Mouse (Mus musculus) heart, postnatal 0 days (tissue): ENCODE results near the gene Epb41l4b. TPM values are rescaled to one million over a fixed set of nuclear protein-coding genes. Genes with fewer than 3 reads are reported as not detected.

Experiments used
- ATAC-seq: fragments of 200-750 bp; cut with Nextera tagmentation; 2 replicates; pipeline ENCODE4 v1.8.0; 2017; ENCODE audit warnings: low read depth, moderate number of reproducible peaks, moderate library complexity; ENCODE audit not compliant: insufficient read depth
- DNase-seq: peaks from one replicate; pipeline ENCODE4 v3.0.0-alpha.2; 2016; ENCODE audit warnings: low spot score
- H3K27ac ChIP-seq: fragments of 300-500 bp; sonication (generic); 2 replicates; pipeline ENCODE4 v1.5.1; 2014; ENCODE audit warnings: low read depth, mild to moderate bottlenecking
- H3K27me3 ChIP-seq: fragments of 300-500 bp; sonication (generic); 2 replicates; pipeline ENCODE4 v1.6.1; 2014; ENCODE audit warnings: low read length, mixed read lengths; ENCODE audit not compliant: control insufficient read depth, insufficient read depth
- H3K36me3 ChIP-seq: fragments of 300-500 bp; sonication (generic); replicated peaks from 2 replicates; pipeline ENCODE4 v1.6.1; 2014; ENCODE audit warnings: low read length, mixed read lengths; ENCODE audit not compliant: control insufficient read depth, insufficient read depth
- H3K4me1 ChIP-seq: fragments of 300-500 bp; sonication (generic); 2 replicates; pipeline ENCODE4 v1.6.1; 2014; ENCODE audit warnings: antibody characterized with exemption; ENCODE audit not compliant: control insufficient read depth, insufficient read depth
- H3K4me2 ChIP-seq: fragments of 300-500 bp; sonication (generic); 2 replicates; pipeline ENCODE4 v1.6.1; 2014; ENCODE audit warnings: low read depth, mild to moderate bottlenecking, low read length, moderate library complexity
- H3K4me3 ChIP-seq: fragments of 300-500 bp; sonication (generic); 2 replicates; pipeline ENCODE4 v1.5.1; 2014; ENCODE audit warnings: low read depth, low read length
- H3K9ac ChIP-seq: fragments of 300-500 bp; sonication (generic); replicated peaks from 2 replicates; pipeline ENCODE4 v1.6.1; 2014; ENCODE audit warnings: low read depth, low read length, mixed read lengths
- H3K9me3 ChIP-seq: fragments of 300-500 bp; sonication (generic); replicated peaks from 2 replicates; pipeline ENCODE4 v1.6.1; 2016; ENCODE audit warnings: low read length; ENCODE audit not compliant: control insufficient read depth
- CTCF ChIP-seq: IDR thresholded peaks from 2 replicates; pipeline ENCODE4 v1.5.1; 2016; ENCODE audit warnings: antibody characterized with exemption, control low read depth, low read depth
- EP300 ChIP-seq: IDR thresholded peaks from 2 replicates; pipeline ENCODE4 v1.6.1; 2016; ENCODE audit warnings: antibody characterized with exemption, low read depth
- WGBS: fragments of 180-500 bp; shearing (Covaris S2); extraction: QIAGEN DNeasy Blood & Tissue Kit; methylation state at CpG from one replicate; pipeline ENCODE4 v1.1.7; 2014; 5-methylcytosine and 5-hydroxymethylcytosine counted together
- polyA plus RNA-seq: library from polyadenylated mRNA; unstranded; fragments of >200 nt; fragmentation: Nextera tagmentation; extraction: Ambion mirVana; gene quantifications from 2 replicates; pipeline ENCODE4 v1.2.1, GENCODE M21; 2015
- total RNA-seq: library from RNA; depleted of rRNA; stranded (reverse); fragments of >200 nt; gene quantifications from 2 replicates; pipeline ENCODE4 v1.2.3, GENCODE M21; 2014; ENCODE audit warnings: low replicate concordance; rRNA removed

The Epb41l4b gene
- total and polyA plus RNA-seq, 2 experiments from 2014 or later, result 0.19 to 0.37 TPM

- H3K9ac ChIP-seq, result 0 out of 2 replicates have a peak overlapping the region, but pooled peaks have one; percentile 1
These were observed 199.0 kb downstream of the Epb41l4b start for GRCm38 (mm10) chr4:56944286-56944685.

GRCm38 (mm10) chr4:56943258-56943657 lies 200.0 kb downstream of the Epb41l4b start:
- peaks cover 59% of the 10 kb centered on the region for H3K4me1 ChIP-seq
- 0 out of 2 replicates have a peak, but pooled peaks cover 2% of the 10 kb centered on the region for H3K36me3 ChIP-seq
- H3K9ac ChIP-seq, result peak overlapping the region; percentile 28; the same call in 1 of the 2 replicates
- ATAC-seq (no peak), DNase-seq (no peak)
- TF ChIP-seq EP300 (no peak), CTCF (no peak)
- 0 out of 2 replicates have a peak overlapping the region, but pooled peaks have one; percentile 46 for H3K4me2 ChIP-seq
- H3K27ac ChIP-seq, result peak overlapping the region; percentile 78
- WGBS, result 52% methylated on average over 1 of the region's 1 CpGs
- no peak overlapping the region for H3K4me3 ChIP-seq
- no peaks in the 10 kb centered on the region for H3K9me3 ChIP-seq
- no peaks in the 10 kb centered on the region for H3K27me3 ChIP-seq

More at GRCm38 (mm10) chr4:56944286-56944685, 199.0 kb downstream of the Epb41l4b start:
- peak overlapping the region; percentile 78 for H3K27ac ChIP-seq
- no peaks in the 10 kb centered on the region for H3K27me3 ChIP-seq
- peak overlapping the region; percentile 17; the same call in 1 of the 2 replicates for H3K4me3 ChIP-seq
- ATAC-seq (peak; percentile 25), DNase-seq (peak; percentile 73)
- TF ChIP-seq CTCF (no peak), EP300 (no peak)
- peaks cover 60% of the 10 kb centered on the region for H3K4me1 ChIP-seq
- WGBS, result 14% methylated on average over 4 of the region's 4 CpGs
- H3K9me3 ChIP-seq, result no peaks in the 10 kb centered on the region
- no peaks in the 10 kb centered on the region for H3K36me3 ChIP-seq
- peak overlapping the region; percentile 46 for H3K4me2 ChIP-seq

- 0 out of 2 replicates have a peak overlapping the region, but pooled peaks have one; percentile 8 for H3K9ac ChIP-seq
- ATAC-seq, result no peak
- no peak overlapping the region for H3K4me2 ChIP-seq
- 62% methylated on average over 1 of the region's 1 CpGs for WGBS
- H3K36me3 ChIP-seq, result 0 out of 2 replicates have a peak, but pooled peaks cover 2% of the 10 kb centered on the region
- H3K27me3 ChIP-seq, result no peaks in the 10 kb centered on the region
- no peak overlapping the region for H3K4me3 ChIP-seq
- no peak for DNase-seq
- H3K27ac ChIP-seq, result peak overlapping the region; percentile 78
- peaks cover 61% of the 10 kb centered on the region for H3K4me1 ChIP-seq
- TF ChIP-seq EP300, result no peak
- no peak for TF ChIP-seq CTCF
- no peaks in the 10 kb centered on the region for H3K9me3 ChIP-seq
These were observed 200.7 kb downstream of the Epb41l4b start for GRCm38 (mm10) chr4:56942567-56942966.

Other genes starting within 250 kb of the Epb41l4b start
- 68.4 and 82.4 TPM in 2 replicates for gene Tmem245, start 196.0 kb downstream of the Epb41l4b start, total RNA-seq
- gene Tmem245, start 196.0 kb downstream of the Epb41l4b start, polyA plus RNA-seq, result 21.1 and 23.7 TPM in 2 replicates
- gene Frrs1l, start 153.0 kb downstream of the Epb41l4b start, total RNA-seq, result not detected in 2 replicates
- gene Frrs1l, start 153.0 kb downstream of the Epb41l4b start, polyA plus RNA-seq, result 0.05 TPM in 1 of 2 replicates, not detected in the other
- 1.0 and 3.4 TPM in 2 replicates for gene Ptpn3, start 158.4 kb upstream of the Epb41l4b start, total RNA-seq
- 2.2 and 2.3 TPM in 2 replicates for gene Ptpn3, start 158.4 kb upstream of the Epb41l4b start, polyA plus RNA-seq